Mouse (Mus musculus) lung, postnatal 0 days (tissue): ENCODE results near the gene Mtss1l.
A peak's percentile ranks its signal among the peaks of the same experiment; 100 is the strongest.

Source experiments
- CTCF ChIP-seq: IDR thresholded peaks from 2 replicates; pipeline ENCODE4 v1.5.1; 2016; ENCODE audit warnings: antibody characterized with exemption, mild to moderate bottlenecking
- EP300 ChIP-seq: IDR thresholded peaks from 2 replicates; pipeline ENCODE4 v1.6.1; 2016; ENCODE audit warnings: antibody characterized with exemption, mild to moderate bottlenecking, control low read depth

DNA sequence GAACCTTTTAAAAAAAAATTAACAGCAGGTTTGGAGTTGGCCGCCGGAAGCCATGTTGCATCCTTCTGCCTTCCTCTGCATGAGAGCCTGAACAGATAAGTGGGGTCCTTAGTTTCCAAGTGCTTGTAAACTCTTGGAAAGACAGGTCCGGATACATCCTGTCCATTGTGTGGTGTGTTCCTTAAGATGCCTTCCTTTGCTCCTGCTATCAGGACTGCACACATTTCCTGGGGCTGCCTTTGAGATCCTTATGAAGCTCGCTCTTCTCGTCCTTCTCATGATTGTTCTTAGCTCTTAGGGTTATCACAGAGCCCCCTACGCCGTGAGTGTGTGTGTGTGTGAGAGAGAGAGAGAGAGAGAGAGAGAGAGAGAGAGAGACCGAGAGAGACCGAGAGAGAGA is 31.3 kb upstream of the Mtss1l start:
- TF ChIP-seq CTCF (no peak), EP300 (peak; percentile 82)
